Mouse (Mus musculus): Measurements from ENCODE around the gene Pcdh15. TPM values are rescaled to one million over a fixed set of nuclear protein-coding genes. Genes with fewer than 3 reads are reported as not detected.

Pcdh15 gene
- 0.69 and 1.3 TPM in 2 replicates for polyA plus RNA-seq (2021; fragmentation: Nextera tagmentation)
- long read RNA-seq, experiment 1, partial matches to known transcripts: 0 of 3 reads
- long read RNA-seq, experiment 1, other reads (novel, unspliced or antisense): 3 of 3 reads
- long read RNA-seq, experiment 2, partial matches to known transcripts: 6 of 17 reads
- long read RNA-seq, experiment 2, other reads (novel, unspliced or antisense): 11 of 17 reads

GRCm38 (mm10) chr10:73098966-73099845 lies at the start of gene Pcdh15:
Pcdh15 (plus strand) TSS chr10:73099342.

Measured in layer of hippocampus, adult 6 months (tissue).